Mouse (Mus musculus) forebrain, embryonic 16.5 days (tissue): Measurements from ENCODE around the gene Cerkl. TPM values are rescaled to one million over a fixed set of nuclear protein-coding genes. Genes with fewer than 3 reads are reported as not detected.

ENCODE experiments used
- ATAC-seq: fragments of 200-750 bp; cut with Nextera tagmentation; 2 replicates; pipeline ENCODE4 v1.8.0; 2017; ENCODE audit warnings: mild to moderate bottlenecking, moderate library complexity
- H3K27ac ChIP-seq: fragments of 300-500 bp; sonication (generic); 2 replicates; pipeline ENCODE4 v1.5.1; 2014; ENCODE audit warnings: low read length, control low read depth
- H3K27me3 ChIP-seq: fragments of 300-500 bp; sonication (generic); replicated peaks from 2 replicates; pipeline ENCODE4 v1.6.1; 2014; ENCODE audit warnings: low read length; ENCODE audit not compliant: control insufficient read depth, insufficient read depth
- H3K36me3 ChIP-seq: fragments of 300-500 bp; sonication (generic); 2 replicates; pipeline ENCODE4 v1.6.1; 2014; ENCODE audit not compliant: control insufficient read depth, insufficient read depth
- H3K4me1 ChIP-seq: fragments of 300-500 bp; sonication (generic); replicated peaks from 2 replicates; pipeline ENCODE4 v1.6.1; 2014; ENCODE audit warnings: low read length; ENCODE audit not compliant: control insufficient read depth, insufficient read depth
- H3K4me2 ChIP-seq: fragments of 300-500 bp; sonication (generic); 2 replicates; pipeline ENCODE4 v1.6.1; 2014; ENCODE audit warnings: mild to moderate bottlenecking, low read length, control low read depth
- H3K4me3 ChIP-seq: fragments of 300-500 bp; sonication (generic); replicated peaks from 2 replicates; pipeline ENCODE4 v1.5.1; 2014; ENCODE audit warnings: mild to moderate bottlenecking, low read length, control low read depth
- H3K9ac ChIP-seq: fragments of 300-500 bp; sonication (generic); replicated peaks from 2 replicates; pipeline ENCODE4 v1.6.1; 2014; ENCODE audit warnings: low read depth, low read length, control low read depth
- H3K9me3 ChIP-seq: fragments of 300-500 bp; sonication (generic); 2 replicates; pipeline ENCODE4 v1.6.1; 2016; ENCODE audit warnings: low read length; ENCODE audit not compliant: control insufficient read depth
- WGBS: fragments of 180-500 bp; shearing (Covaris S2); extraction: QIAGEN DNeasy Blood & Tissue Kit; methylation state at CpG from one replicate; pipeline ENCODE4 v1.1.7; 2014; 5-methylcytosine and 5-hydroxymethylcytosine counted together
- polyA plus RNA-seq: library from polyadenylated mRNA; unstranded; fragments of >200 nt; fragmentation: Nextera tagmentation; extraction: Ambion mirVana; gene quantifications from 2 replicates; pipeline ENCODE4 v1.2.1, GENCODE M21; 2015

Cerkl gene
- 1.3 and 1.5 TPM in 2 replicates for polyA plus RNA-seq

GRCm38 (mm10) chr2:79456575-79457349 is at the start of gene Cerkl, which contains the start of gene Neurod1:
Gene Cerkl, minus strand, starts transcription at chr2:79456785.
Gene Neurod1, minus strand, starts transcription at chr2:79456751.
- Histone ChIP-seq H3K36me3 (no peaks in the 10 kb centered on the region), H3K27me3 (peaks cover 24% of the 10 kb centered on the region), H3K4me3 (peak within 1 kb of the TSS; percentile 54), H3K4me2 (peak within 1 kb of the TSS; percentile 65), H3K9me3 (no peaks in the 10 kb centered on the region), H3K9ac (peak within 1 kb of the TSS; percentile 63), H3K4me1 (peaks cover 44% of the 10 kb centered on the region), H3K27ac (peak within 1 kb of the TSS; percentile 41; the same call in 1 of the 2 replicates)
- under 1% methylated on average over 41 of the region's 42 CpGs for WGBS
- peak; percentile 81 for ATAC-seq

- Histone ChIP-seq H3K27ac (no peak overlapping the region), H3K9ac (no peak overlapping the region), H3K9me3 (no peaks in the 10 kb centered on the region), H3K4me3 (no peak overlapping the region), H3K4me1 (no peaks in the 10 kb centered on the region), H3K4me2 (no peak overlapping the region), H3K27me3 (peaks cover 5% of the 10 kb centered on the region; the same call in 1 of the 2 replicates), H3K36me3 (no peaks in the 10 kb centered on the region)
- peak; percentile 94 for ATAC-seq
- WGBS = 19% methylated on average over 10 of the region's 10 CpGs
Observed at GRCm38 (mm10) chr2:79498990-79499755, 42.6 kb upstream of the Cerkl start.

GRCm38 (mm10) chr2:79485127-79485526 is 28.5 kb upstream of the Cerkl start:
- H3K4me1 ChIP-seq = no peaks in the 10 kb centered on the region

GRCm38 (mm10) chr2:79482511-79482910 is 25.9 kb upstream of the Cerkl start:
- Histone ChIP-seq H3K4me2 (no peak overlapping the region), H3K27ac (no peak overlapping the region), H3K27me3 (no peaks in the 10 kb centered on the region), H3K9ac (no peak overlapping the region), H3K9me3 (no peaks in the 10 kb centered on the region), H3K4me1 (no peaks in the 10 kb centered on the region), H3K36me3 (no peaks in the 10 kb centered on the region), H3K4me3 (no peak overlapping the region)
- 95% methylated on average over 2 of the region's 2 CpGs for WGBS
- ATAC-seq = no peak

More at GRCm38 (mm10) chr2:79485127-79485526, 28.5 kb upstream of the Cerkl start:
- no peaks in the 10 kb centered on the region for H3K9me3 ChIP-seq
- no peaks in the 10 kb centered on the region for H3K27me3 ChIP-seq
- no peak overlapping the region for H3K4me3 ChIP-seq
- H3K27ac ChIP-seq = no peak overlapping the region
- H3K4me2 ChIP-seq = no peak overlapping the region
- H3K36me3 ChIP-seq = no peaks in the 10 kb centered on the region
- H3K9ac ChIP-seq = no peak overlapping the region
- ATAC-seq = no peak
- 66% methylated on average over 3 of the region's 3 CpGs for WGBS

GRCm38 (mm10) chr2:79462411-79462810 is 5.8 kb upstream of the Cerkl start:
- Histone ChIP-seq H3K9me3 (no peaks in the 10 kb centered on the region), H3K9ac (no peak overlapping the region), H3K27ac (no peak overlapping the region), H3K4me3 (no peak overlapping the region), H3K27me3 (peaks cover 16% of the 10 kb centered on the region; the same call in 1 of the 2 replicates), H3K4me2 (no peak overlapping the region), H3K4me1 (peaks cover 19% of the 10 kb centered on the region), H3K36me3 (no peaks in the 10 kb centered on the region)
- 76% methylated on average over 4 of the region's 4 CpGs for WGBS
- ATAC-seq = no peak

GRCm38 (mm10) chr2:79461861-79462260 is 5.3 kb upstream of the Cerkl start:
- no peaks in the 10 kb centered on the region for H3K36me3 ChIP-seq
- no peak overlapping the region for H3K9ac ChIP-seq
- H3K4me2 ChIP-seq = no peak overlapping the region
- no peak for ATAC-seq
- H3K27me3 ChIP-seq = peaks cover 16% of the 10 kb centered on the region; the same call in 1 of the 2 replicates
- H3K27ac ChIP-seq = no peak overlapping the region
- peaks cover 21% of the 10 kb centered on the region for H3K4me1 ChIP-seq
- no peak overlapping the region for H3K4me3 ChIP-seq
- H3K9me3 ChIP-seq = no peaks in the 10 kb centered on the region
- 45% methylated on average over 2 of the region's 2 CpGs for WGBS

- peaks cover 31% of the 10 kb centered on the region for H3K4me1 ChIP-seq
- H3K9me3 ChIP-seq = no peaks in the 10 kb centered on the region
- no peak overlapping the region; the same call in 1 of the 2 replicates for H3K4me2 ChIP-seq
- peaks cover 18% of the 10 kb centered on the region; the same call in 1 of the 2 replicates for H3K27me3 ChIP-seq
- WGBS = 4% methylated on average over 2 of the region's 2 CpGs
- peak overlapping the region; percentile 77 for H3K27ac ChIP-seq
- no peak overlapping the region for H3K9ac ChIP-seq
- H3K4me3 ChIP-seq = no peak overlapping the region
- no peak for ATAC-seq
- H3K36me3 ChIP-seq = no peaks in the 10 kb centered on the region
Observed at GRCm38 (mm10) chr2:79460586-79460985, 4.0 kb upstream of the Cerkl start.

- WGBS = 3% methylated on average over 14 of the region's 14 CpGs
- Histone ChIP-seq H3K4me1 (peaks cover 34% of the 10 kb centered on the region), H3K4me2 (peak overlapping the region; percentile 50), H3K36me3 (no peaks in the 10 kb centered on the region), H3K27ac (peak overlapping the region; percentile 77), H3K9ac (peak overlapping the region; percentile 49), H3K4me3 (peak overlapping the region; percentile 17), H3K27me3 (peaks cover 20% of the 10 kb centered on the region; the same call in 1 of the 2 replicates), H3K9me3 (no peaks in the 10 kb centered on the region)
- ATAC-seq = peak; percentile 24
Observed at GRCm38 (mm10) chr2:79460107-79460506, 3.5 kb upstream of the Cerkl start.
